Mouse (Mus musculus) urinary bladder, adult 18-20 months (tissue): ENCODE results near the gene Tlk2.
"Not testable (repeated sequence)": the region's sequence is repeated elsewhere in the genome, so short reads cannot be mapped to it uniquely, and the experiment has no call there.

Experiments
- DNase-seq, 2 experiments: peaks; one replicate each; pipeline ENCODE4 v3.0.0; 2022; ENCODE audit warnings: low spot score in 2 of 2, mixed read lengths in 2 of 2

Tlk2 gene

GRCm38 (mm10) chr11:105178516-105178915 lies at the start of gene Tlk2:
Gene Tlk2 (plus strand): TSS chr11:105178807.
- no peak for DNase-seq

- no peak for DNase-seq
Measured at GRCm38 (mm10) chr11:105135692-105136091, 42.9 kb upstream of the Tlk2 start.

- not testable (repeated sequence) for DNase-seq
Measured at GRCm38 (mm10) chr11:105137255-105137654, 41.4 kb upstream of the Tlk2 start.

GRCm38 (mm10) chr11:105140512-105140911 lies 38.1 kb upstream of the Tlk2 start:
- DNase-seq: not testable (repeated sequence)

- no peak for DNase-seq
Measured at GRCm38 (mm10) chr11:105141115-105141514, 37.5 kb upstream of the Tlk2 start.

GRCm38 (mm10) chr11:105143564-105143963 lies 35.0 kb upstream of the Tlk2 start:
- DNase-seq: no peak

GRCm38 (mm10) chr11:105144084-105144483 lies 34.5 kb upstream of the Tlk2 start:
- DNase-seq: no peak

GRCm38 (mm10) chr11:105144508-105145210 lies 33.9 kb upstream of the Tlk2 start:
- no peak for DNase-seq

GRCm38 (mm10) chr11:105145211-105145610 lies 33.4 kb upstream of the Tlk2 start:
- DNase-seq: no peak

- DNase-seq: no peak
Measured at GRCm38 (mm10) chr11:105146593-105146992, 32.0 kb upstream of the Tlk2 start, which contains the start of gene Gm10842. Gene Gm10842 (plus strand): TSS chr11:105146893.

GRCm38 (mm10) chr11:105149353-105149752 lies 29.3 kb upstream of the Tlk2 start:
- no peak for DNase-seq

- no peak for DNase-seq
Measured at GRCm38 (mm10) chr11:105149766-105150165, 28.8 kb upstream of the Tlk2 start.

GRCm38 (mm10) chr11:105150691-105151090 lies 27.9 kb upstream of the Tlk2 start:
- no peak for DNase-seq

GRCm38 (mm10) chr11:105151226-105152016 lies 27.2 kb upstream of the Tlk2 start:
- DNase-seq: no peak

- DNase-seq: no peak
Measured at GRCm38 (mm10) chr11:105152017-105152300, 26.6 kb upstream of the Tlk2 start.

GRCm38 (mm10) chr11:105152357-105152899 lies 26.2 kb upstream of the Tlk2 start:
- no peak for DNase-seq

- no peak for DNase-seq
Measured at GRCm38 (mm10) chr11:105153068-105153833, 25.4 kb upstream of the Tlk2 start.

GRCm38 (mm10) chr11:105155915-105156314 lies 22.7 kb upstream of the Tlk2 start:
- no peak for DNase-seq

- DNase-seq: no peak
Measured at GRCm38 (mm10) chr11:105156748-105157267, 21.8 kb upstream of the Tlk2 start.

- DNase-seq: no peak
Measured at GRCm38 (mm10) chr11:105158047-105158446, 20.6 kb upstream of the Tlk2 start.

- no peak for DNase-seq
Measured at GRCm38 (mm10) chr11:105159673-105160360, 18.8 kb upstream of the Tlk2 start.
